Mouse (Mus musculus): ENCODE results near the gene Coro1c.

The Coro1c gene

GRCm38 (mm10) chr5:113908592-113909441 lies at the start of gene Coro1c:
Gene Coro1c (minus strand): TSS chr5:113908758.
- peak; percentile 94 for DNase-seq (ENCODE audit: low spot score)

GRCm38 (mm10) chr5:113956510-113956909 lies 48.0 kb upstream of the Coro1c start:
- DNase-seq (ENCODE audit: low spot score): peak; percentile 85

DNA sequence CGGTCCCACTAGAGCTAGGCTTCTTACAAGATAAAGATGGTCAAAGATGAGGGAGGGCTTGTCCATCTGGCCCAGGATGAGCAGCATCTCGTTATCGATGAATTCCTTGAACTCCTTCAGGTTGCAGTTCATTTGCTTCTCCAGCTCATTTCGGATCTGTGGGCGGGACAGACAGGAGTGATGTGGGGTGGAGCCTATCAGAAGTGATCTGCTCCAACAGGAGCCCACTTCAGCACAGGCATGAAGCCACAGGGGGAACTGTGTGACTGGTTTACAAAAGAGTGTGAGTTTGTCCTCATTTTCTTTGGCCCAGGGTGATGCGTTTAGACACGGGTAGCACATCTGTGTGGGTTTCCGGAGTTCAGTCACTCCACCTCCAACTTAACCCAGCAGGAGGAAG lies 47.1 kb upstream of the Coro1c start:
- DNase-seq (ENCODE audit: low spot score): no peak

- DNase-seq (ENCODE audit: low spot score): no peak
Measured at GRCm38 (mm10) chr5:113955281-113955680, 46.7 kb upstream of the Coro1c start.

DNA sequence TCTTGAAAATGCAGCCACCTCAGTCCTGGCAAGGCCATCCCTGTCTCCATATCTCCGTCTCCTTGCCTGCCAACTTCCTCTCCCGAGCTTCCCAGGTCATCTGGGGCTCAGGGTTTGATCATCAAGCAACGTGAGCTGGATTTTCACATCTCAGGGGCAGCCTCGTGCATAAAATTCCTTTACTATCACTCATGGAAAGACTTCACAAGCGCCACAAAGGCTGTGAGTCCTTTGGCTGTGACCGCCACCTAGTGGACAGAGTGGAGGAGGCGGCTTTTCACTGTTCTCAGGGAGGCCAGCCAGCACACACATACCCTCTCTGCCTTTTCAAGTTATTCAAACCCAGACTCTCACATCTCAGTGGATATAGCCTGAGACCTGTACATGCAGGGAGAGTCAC lies 45.9 kb upstream of the Coro1c start:
- DNase-seq (ENCODE audit: low spot score): peak; percentile 91

DNA sequence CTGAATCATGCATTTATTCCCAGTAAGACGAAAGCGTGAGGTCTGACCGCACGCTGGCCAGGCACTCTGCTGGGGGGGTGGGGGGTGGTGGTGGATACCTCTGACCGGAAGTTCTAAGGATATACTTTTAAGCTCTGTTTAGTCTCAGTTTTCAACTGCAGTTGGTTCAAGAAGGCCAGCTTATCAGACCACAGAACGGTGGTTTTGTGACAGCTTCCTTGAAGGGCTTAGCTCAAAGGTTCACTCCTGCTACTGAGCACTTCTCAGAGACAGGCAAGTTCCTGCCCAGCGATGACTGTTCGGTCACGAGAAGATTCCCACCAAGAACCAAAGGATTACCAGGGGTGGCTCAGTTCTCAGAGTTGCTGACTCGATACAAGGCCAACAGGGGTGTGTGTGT lies 44.0 kb upstream of the Coro1c start:
- DNase-seq (ENCODE audit: low spot score): no peak

- DNase-seq (ENCODE audit: low spot score): no peak
Measured at GRCm38 (mm10) chr5:113951693-113952071, 43.1 kb upstream of the Coro1c start.

DNA sequence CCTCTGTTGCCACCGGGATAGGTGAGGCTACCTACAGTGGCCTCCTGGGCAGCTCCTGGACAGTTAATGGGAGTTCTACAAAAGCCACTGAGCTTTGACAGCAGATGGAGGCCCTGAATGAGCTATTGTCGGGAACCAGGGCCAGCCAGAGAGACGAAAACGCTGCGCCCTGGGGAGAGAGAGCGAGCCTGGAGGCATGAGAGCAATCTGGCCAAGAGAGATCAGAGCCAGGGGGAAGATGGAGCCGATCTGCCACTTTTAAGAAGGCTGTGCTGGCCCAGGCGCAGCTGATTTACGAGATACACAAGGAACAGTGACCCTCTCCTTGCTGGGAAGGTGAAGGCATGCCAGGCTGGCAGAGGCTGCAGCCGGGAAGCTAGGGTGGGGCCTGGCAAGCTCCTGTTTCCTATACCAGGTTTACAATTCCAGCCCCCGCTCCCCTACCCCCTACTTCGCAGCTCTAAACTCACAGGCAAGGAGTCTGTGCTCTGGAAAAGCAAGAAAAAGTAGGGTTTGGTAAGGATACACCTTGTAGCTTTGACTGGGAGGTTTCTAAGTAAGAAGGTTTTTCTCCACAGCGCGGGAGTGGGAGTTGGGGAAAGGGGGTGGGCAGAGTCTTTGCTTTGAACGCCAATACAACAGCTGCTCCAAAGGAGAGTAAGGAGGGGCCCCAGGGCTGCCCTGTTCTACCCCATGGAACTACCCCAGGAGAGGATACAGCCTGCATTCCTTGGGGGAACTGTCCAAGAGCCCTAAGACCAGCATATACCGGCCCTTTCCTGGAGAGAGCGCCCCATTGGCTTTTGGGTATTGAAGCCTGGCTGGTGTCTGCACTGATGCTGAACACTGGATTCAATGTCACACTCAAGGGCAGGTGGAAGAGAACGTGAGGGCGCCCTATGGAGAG lies 42.5 kb upstream of the Coro1c start:
- DNase-seq (ENCODE audit: low spot score): no peak

DNA sequence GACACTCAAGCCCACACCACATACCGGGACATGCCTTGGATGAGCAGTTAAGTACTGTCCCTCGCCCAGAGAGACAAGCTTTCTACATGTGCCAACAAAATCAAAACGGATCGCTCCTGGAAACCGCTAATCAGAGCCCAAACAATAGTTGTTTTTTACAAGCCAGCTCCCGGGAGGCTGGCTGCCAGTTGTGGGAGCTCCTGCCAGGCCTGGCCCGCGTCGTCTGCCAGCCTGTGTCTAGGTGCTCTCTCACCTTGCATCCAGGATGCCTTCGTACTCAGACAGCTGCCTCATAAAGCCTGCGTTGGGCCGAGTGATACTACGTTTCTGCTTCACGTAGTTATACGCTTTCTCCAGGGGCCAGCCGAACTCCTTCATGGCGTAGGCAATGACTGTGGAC lies 41.6 kb upstream of the Coro1c start:
- DNase-seq (ENCODE audit: low spot score): no peak

- DNase-seq (ENCODE audit: low spot score): no peak
Measured at GRCm38 (mm10) chr5:113947280-113947679, 38.7 kb upstream of the Coro1c start.

DNA sequence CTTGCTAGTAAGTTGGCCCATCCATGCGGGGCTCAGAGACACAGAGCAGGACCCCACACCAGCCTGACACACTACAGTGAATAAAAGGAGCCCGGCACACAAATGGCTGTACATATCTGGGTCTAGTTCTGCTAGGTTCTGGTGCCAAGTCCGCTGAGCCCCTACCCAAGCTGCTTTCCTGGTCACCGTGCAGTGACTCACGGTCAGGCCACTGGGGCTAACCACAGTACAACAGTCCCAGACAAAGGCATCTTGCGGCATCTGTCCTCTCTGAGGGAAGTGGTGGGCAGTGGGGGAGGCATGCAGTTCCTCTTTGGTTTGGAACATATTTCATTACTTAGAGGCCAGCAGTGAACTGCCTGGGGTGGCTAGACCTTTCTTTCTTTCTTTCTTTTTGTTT lies 36.6 kb upstream of the Coro1c start:
- no peak for DNase-seq (ENCODE audit: low spot score)

GRCm38 (mm10) chr5:113943328-113943727 lies 34.8 kb upstream of the Coro1c start:
- no peak for DNase-seq (ENCODE audit: low spot score)

- DNase-seq (ENCODE audit: low spot score): peak; percentile 33
Measured at GRCm38 (mm10) chr5:113942580-113942979, 34.0 kb upstream of the Coro1c start.

GRCm38 (mm10) chr5:113939263-113939900 lies 30.8 kb upstream of the Coro1c start:
- no peak for DNase-seq (ENCODE audit: low spot score)

DNA sequence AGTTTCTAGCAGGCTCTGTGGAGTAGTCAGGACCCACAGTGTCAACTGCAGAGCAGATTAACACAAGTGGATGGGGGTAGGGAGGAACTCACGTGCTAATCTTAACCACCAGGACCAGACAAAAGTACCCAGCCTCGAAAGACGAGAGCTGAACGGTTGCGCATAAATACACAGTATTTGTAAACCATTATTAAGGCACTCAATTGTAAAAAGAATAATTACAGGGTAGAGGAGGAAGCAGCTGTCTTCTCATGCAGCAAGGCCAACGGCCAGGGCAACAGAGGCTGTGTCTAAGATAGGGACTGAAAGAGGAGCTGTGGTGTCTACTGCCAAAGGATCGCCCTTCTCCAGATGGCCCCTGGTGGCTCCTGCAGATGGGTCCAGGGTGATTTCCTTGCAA lies 29.1 kb upstream of the Coro1c start:
- no peak for DNase-seq (ENCODE audit: low spot score)

GRCm38 (mm10) chr5:113933889-113934288 lies 25.3 kb upstream of the Coro1c start:
- no peak for DNase-seq (ENCODE audit: low spot score)

DNA sequence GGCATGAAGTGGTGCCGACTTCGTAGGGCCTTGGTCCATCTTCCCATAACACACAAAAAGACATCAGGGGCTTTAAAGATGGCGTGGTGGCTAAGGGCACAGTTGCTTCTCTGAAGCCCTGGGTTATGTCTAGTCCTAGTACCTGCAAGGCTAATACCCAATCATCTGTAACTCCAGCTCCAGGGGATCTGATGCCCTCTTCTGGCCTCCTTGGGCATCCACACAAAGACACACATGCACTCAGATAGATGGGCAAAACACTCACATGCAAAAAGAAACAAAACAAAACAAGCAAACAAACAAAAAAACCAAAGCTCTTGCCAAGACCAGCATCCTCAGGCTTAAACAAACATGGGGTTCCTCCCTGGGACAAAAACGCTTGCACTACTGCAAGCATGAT lies 24.9 kb upstream of the Coro1c start:
- DNase-seq (ENCODE audit: low spot score): no peak

DNA sequence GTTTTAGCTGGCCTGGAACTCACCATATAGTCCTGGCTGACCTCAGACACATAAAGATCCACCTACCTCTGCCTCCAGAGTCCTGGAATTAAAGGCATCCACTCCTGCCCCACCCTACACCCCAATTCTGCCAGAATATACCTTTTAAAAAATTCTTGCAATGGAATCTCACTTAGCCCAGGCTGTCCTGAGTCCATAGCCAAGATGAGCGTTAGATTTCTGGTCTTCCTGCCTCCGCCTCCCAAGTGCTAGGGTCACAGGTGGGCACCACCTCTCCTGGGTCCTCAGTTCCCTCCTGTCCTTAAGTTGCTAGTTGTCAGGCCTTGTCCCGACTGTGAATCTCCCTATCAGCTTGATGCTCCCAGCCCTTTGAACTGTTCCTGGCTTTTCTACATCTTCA lies 23.8 kb upstream of the Coro1c start:
- no peak for DNase-seq (ENCODE audit: low spot score)

GRCm38 (mm10) chr5:113930648-113931609 lies 22.4 kb upstream of the Coro1c start:
- DNase-seq (ENCODE audit: low spot score): peak; percentile 82

DNA sequence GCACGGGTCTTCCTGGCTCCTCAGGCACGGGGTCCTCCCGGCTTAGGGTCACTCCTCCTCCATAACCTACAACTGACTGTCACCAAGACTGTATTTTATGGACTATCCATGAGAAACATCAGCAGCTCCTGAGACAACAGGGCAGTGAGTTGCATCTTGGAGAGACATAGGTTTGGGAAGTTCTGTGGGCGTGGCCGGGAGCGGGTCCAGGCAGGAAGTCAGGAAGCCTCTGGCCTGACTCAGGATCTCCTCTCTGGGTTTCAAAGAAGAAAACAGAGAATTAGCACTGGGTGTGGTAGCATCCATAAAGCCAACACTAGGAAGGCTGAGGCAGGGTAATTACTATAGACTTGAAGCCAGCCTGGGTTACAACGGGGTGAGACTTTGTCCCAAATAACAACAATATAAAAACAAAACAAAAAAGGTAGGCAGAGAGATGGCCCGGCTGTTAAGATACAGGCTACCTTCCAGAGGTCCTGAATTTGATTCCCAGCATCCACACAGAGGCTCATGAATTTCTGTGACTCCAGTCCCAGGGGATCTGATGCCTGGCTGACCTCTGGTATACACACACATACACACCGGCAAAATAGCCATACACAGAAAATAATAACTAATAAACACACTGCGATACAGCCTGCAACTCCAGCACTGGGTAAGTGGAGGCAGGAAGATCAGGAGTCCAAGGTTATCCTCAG lies 21.5 kb upstream of the Coro1c start:
- no peak for DNase-seq (ENCODE audit: low spot score)

DNA sequence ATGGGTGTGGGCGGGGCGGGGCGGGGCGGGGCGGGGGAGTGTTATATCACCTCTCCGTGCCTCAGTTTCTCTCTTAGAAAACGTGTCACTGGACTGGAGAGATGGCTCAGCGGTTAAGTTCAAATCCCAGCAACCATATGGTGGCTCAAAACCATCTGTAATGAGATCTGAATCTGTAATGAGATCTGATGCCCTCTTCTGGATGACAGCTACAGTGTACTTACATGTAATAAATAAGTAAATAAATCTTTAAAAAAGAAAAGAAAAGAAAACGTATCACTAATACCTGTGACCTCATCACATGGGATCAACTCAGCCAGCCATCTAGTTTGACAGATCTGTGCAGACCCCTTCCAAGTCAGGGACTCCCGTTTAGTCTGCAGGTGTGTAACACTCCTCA lies 21.0 kb upstream of the Coro1c start:
- DNase-seq (ENCODE audit: low spot score): no peak
